Mouse (Mus musculus) G1E (cell line): ENCODE measurements around the gene Gm21830.

ENCODE experiments used
- CTCF ChIP-seq: IDR thresholded peaks from 2 replicates; pipeline ENCODE4 v1.5.1; 2012; ENCODE audit warnings: low read depth, low read length, inconsistent platforms, mixed read lengths
- POLR2AphosphoS5 ChIP-seq: IDR thresholded peaks from 2 replicates; pipeline ENCODE4 v1.6.1; 2012; ENCODE audit warnings: low read depth, low read length, inconsistent platforms; ENCODE audit not compliant: insufficient replicate concordance
- TAL1 ChIP-seq: conservative IDR thresholded peaks from 2 replicates; pipeline ENCODE4 v1.6.1; 2012; ENCODE audit warnings: low read depth, low read length, inconsistent platforms, mixed read lengths

GRCm38 (mm10) chr2:67420853-67421252, 7.3 kb downstream of the Gm21830 start:
- TF ChIP-seq CTCF (no peak), POLR2AphosphoS5 (no peak), TAL1 (no peak)
